Mouse (Mus musculus): ENCODE measurements at regions not wholly inside any gene's neighbourhood (a gene's known extent, or its start where the extent isn't known, plus 50 kb on each side); places are given as distances from the start of the nearest gene placed in this dataset.

DNA sequence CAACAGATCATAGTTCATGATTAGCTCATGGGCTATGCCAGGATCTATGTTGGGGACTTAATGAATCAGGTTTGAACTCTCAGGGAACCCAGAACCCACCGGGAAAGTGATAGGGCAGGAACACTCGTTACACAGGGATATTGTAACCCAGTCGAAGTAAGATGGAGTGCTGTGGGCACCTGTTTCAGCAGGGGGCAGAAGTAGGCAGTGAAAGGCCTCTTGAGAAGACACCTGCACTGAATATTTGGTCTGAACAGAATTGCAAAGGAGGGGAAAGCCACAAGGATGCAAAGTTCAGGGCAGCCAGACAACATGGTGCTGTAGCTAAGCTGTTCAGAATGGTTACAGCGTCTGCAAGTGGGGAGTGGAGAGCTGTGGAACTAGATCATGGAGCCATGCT is 129.9 kb upstream of the Tut7 start:
- no peak for DNase-seq

DNA sequence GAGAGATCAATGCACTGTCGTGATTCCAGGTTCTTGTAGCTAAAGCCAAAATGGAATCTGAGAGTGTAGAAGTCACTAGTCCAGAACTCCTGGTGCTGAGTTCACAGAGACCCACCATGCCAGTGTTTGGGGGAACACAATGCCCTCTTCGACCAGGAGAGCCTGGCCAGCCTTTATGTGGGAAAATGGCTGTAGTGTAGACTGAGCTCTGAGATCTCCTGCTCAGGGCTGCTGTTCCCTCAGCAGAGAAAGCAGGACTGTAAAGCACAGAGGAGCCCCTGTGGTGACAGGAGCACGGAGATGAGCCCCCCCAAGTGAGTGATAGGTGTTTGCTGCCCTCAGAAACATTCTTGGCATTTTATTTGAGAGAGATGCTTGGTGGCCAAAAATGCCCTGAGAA is 129.2 kb upstream of the Tut7 start:
- no peak for DNase-seq

DNA sequence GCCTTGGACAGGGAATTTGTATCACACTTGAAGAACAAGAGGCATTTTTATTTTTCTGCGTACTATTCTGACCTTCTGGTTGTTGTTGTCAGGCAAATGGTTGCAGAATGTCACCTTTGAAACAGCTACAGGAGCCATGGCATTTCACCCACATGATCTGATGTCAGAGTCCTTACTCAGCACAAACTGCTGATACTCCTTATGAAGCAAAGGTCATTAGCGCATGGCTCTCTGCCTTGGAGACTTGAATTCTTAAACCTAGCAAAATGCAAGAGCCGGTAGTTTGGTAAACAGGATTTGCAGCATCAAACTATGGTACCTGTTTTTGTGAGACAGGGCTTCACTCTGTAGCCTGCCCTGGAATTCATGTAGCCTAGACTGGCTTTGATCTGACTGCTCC is 127.3 kb upstream of the Tut7 start:
- DNase-seq, result no peak

DNA sequence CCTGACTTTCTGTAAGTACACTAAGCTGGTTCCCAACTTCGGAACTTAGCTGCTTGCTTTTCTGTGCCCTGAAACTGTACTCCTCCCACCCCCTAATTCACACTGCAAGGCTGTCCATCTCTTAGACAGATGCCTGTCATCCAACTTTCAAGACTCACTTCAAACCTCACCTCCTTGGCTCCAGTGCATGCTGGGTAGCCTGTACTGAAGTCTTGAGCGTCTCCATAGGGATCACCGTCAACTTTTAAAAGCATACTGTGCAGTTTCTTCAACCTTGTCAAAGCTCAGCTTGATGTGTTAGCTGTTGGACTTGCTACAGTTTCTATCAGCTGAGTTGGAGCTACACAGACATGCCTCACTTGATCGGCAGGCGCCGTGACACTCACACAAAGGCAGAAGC is 126.5 kb upstream of the Tut7 start:
- no peak for DNase-seq

DNA sequence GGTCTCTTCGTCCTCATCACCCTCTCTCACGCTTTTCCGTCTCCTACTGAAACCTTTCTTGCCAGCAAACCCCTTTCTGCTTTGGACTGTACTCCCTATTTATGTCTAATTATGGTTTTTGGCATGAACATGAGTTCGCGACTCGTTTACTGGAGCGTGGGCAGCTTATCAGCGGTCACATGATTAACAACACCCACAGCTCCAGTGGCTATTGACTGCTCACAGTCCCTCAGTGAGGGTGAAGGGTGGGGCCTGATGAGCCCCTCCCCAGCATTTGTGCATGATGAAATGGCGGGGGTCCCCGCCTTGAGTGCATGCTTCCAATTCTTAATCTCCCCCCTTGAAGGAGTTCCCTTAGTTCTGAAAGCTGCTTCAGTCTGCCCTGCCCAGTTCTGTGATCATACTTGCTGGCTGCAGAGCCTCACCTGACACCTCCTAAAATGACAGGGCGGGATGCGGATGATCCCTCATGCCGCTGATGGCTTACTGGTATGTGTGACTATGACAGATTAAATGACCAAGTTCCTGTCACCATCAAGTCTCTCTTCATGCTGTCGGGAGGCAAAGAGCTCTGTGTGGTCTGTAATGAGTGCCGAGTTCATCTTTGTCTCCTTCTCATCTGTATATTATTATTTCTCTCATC is 125.7 kb upstream of the Tut7 start:
- DNase-seq, result no peak

DNA sequence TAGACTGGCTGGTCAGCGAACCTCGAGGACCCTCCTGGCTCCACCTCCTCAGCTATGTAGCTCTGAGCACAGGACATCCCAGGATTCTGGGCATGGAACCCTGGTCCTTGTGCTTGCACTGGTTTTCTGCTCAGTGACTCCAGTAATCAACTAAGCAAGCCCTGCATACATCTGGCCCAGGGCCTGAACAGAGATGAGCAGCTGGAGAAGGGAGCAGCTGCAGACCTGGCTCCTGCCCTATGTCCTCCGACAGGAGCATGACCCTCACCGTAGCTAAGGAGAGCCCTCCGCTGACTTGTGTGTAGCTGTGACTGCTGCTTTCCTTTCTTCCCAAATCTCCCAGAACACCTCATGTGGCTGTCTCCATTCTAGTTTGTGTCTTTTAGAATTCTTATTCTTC is 124.5 kb upstream of the Tut7 start:
- DNase-seq, result no peak

DNA sequence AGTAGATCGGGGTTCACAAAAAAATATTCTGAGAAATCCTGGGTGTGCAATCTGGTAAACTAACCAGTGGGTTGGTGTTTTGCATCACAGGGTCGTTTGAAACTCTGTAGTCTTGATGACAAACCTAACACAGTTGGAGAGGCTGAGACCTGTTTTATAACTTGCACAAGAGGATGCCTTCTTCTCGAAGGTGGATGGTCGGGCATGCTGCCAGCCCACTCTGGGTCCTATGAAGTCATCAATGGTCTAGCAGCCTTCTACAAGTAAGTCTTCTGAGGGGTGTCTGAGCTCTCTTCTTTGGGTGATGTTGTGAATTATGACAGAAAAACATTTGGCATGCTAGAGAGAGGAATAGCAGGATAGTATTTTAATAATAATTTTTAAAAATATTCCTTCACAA is 123.6 kb upstream of the Tut7 start:
- DNase-seq, result no peak

DNA sequence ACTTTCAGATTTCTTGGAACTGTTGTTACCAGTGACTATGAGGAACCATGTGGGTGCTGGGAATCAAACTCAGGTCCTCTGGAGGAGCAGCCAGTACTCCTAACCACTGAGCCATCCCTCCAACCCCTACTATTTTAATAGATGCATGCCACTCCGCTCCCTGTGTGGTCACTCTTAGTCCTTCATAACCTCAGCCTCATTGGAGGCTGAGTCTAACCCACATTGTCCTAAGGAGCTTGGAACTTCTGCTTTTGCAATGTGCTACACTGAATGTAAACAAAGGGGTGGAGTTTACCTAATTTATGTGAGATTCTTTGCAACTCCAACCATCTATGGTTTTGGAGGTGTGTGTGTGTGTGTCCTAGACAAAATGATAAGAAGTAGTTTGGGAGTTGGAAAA is 122.7 kb upstream of the Tut7 start:
- no peak for DNase-seq

DNA sequence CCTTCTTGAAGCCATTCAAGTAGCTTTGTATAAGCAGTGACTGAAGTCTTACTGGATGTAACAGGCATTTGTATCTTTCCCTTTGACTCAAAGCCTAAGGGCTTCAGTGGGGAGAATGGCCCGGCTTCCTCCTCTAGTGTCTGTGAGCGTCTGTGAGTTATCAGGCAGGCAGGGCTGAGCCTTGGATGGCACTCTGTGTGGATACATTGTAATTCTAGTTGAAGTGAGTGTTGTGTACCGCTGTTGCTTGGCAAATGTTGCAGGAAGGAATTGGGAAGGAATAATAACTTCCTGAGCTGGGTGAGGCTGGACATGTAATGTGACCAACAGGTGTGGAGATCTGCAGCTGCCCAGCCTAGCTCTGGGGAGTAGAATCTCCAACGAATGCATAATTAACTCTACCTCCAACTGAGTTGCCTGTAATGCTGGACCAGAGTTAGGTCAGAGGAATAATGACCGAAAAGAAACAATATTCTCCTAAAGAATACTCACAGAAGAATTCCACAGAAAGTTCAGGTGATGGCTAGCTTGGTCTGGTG is 120.7 kb upstream of the Tut7 start:
- no peak for DNase-seq

DNA sequence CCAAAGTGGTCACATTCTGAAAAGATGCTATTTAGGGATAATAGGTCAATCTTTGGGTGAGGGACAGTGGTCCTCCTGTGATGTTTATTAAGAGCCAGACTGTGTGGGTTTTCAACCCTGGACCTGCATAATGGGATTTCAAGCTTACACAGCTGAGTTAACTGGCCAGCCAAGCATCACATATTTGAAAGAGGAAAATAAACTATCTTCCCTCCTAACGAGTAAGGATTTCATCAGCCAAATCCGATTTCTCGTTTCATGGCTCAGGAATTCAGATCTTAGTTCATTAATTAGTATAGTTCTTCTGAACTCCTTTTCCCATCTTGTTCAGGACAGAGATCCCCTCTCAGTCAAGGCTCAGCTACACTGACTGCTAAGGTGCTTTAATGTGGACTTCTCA is 120.1 kb upstream of the Tut7 start:
- DNase-seq, result no peak

DNA sequence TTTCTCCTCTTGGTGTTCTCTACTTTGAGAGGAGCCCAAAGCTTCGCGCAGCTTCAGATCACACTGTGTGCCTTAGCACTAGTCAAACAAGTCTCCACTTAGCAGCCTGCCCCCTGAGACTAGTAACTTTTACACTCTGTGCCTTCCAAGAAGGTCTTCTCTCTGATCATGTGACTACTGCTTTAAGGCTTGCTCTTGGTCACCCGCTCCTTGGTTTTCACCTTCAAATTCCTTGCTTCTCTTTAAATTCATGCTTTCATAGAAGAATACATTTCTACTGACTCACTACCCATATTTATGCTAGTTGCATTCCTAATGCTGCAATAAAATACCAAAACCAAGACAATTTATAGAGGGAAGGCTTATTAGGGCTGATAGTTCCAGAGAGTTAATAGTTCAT is 118.6 kb upstream of the Tut7 start:
- no peak for DNase-seq

DNA sequence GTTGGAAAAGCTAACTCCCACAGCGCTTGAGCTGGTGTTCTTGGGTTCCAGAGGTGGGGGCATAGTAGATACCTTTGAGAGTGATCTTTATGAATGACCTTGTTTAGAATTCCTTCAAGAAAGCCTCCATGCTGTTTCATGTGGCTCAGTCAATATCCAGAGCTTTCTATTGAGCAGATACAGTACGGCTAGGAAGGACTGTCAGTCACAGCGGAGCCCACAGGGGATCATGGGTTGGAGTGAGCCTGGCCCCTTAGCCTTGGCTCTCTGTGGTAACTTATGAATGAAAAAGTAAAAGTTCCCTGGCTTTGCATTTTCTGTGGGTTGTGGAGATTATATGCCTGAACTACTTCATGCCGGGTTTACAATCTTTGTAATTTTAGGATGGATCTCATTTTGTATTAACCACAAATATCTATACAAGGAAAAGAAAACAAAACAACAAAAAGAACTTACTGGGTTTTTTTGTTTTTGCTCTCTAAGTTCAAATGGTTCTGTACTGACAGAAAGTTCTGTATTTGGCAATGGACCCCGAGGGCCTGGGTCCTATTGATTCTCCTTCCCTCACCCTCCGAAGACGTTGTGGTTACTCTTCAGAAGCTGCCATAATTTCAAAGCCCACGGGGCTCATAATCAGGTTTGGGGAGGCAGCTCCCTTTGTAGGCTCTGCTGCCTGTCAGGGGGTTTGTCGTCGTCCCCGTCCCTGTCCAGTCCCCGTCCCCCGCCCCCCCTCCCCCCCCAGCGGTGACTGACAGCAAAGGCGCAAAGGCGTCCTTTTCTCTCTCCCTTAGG is 117.7 kb upstream of the Tut7 start:
- DNase-seq, result no peak

DNA sequence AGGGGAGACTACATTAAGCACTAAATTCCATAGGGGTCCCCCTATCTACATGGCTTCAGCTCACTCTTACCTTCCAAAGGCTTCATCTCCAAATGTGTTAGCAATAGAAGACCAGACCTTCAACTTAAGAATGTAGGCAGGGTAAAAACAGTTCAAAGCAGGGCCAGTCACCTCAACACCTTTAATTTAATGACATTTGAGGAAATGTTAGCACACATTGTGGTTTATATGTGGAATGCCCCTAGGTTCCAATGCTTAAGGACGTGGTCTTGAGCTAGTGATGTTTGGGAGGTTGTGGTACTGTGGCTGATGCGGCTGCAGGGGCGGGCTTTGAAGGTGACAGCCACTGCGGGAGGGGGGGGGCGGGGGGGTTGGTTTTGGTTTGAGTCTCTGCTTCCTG is 116.9 kb upstream of the Tut7 start:
- DNase-seq, result no peak

DNA sequence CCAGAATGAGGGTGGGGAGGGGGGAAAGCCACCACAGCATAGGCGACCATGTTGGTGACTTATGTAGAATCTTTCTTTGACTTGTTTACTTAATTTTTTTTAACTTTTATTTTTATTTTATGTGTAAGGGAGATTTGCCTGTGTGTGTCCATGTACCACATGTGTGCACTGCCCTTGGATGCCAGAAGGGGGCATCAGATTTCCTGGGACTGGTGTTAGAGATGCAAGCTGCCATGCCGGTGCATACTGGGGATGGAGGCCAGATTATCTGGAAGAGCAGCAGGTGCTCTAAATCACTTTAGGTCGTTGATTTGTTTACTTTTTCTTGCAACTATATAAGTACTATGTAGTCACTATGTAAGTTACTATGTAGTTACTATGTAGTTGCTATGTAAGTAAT is 114.2 kb upstream of the Tut7 start:
- no peak for DNase-seq

DNA sequence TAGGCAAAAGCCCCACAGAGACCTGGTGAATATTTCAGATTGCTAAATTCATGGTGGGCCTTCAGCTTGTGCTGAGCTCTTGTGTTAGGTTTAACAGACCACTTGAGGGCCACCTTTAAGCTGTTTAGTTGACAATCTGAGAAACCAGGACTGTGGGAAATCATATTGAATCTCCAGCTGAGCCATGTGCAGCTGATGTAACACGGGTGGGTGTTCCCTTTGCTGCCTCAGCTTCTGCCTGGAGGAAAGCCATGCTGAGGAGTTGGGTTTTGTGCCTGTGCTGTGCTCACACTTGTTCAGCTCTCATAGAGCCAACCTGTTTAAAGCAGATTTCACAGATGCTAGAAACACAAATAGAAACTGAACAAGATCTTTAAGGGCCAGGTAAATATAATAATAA is 111.6 kb upstream of the Tut7 start:
- DNase-seq, result no peak

DNA sequence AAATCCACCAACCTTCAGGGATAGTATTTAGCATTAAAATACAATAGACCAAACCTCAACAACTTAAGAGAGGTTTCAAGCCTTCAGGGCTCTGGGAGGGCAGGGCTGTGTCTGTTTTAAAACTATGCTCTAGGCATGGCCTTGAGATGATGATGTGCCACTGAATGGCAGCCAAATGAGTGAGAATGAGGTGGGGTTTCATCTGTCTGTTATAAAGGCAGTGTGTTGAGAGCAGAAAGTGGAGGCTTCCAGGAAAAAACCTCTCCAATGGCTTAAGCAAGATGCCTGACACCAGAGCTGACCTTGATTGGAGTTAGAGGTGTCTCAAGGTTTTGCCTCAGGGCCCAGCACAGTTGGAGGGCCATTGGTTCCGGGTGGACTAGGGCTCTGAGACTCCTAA is 111.1 kb upstream of the Tut7 start:
- no peak for DNase-seq

DNA sequence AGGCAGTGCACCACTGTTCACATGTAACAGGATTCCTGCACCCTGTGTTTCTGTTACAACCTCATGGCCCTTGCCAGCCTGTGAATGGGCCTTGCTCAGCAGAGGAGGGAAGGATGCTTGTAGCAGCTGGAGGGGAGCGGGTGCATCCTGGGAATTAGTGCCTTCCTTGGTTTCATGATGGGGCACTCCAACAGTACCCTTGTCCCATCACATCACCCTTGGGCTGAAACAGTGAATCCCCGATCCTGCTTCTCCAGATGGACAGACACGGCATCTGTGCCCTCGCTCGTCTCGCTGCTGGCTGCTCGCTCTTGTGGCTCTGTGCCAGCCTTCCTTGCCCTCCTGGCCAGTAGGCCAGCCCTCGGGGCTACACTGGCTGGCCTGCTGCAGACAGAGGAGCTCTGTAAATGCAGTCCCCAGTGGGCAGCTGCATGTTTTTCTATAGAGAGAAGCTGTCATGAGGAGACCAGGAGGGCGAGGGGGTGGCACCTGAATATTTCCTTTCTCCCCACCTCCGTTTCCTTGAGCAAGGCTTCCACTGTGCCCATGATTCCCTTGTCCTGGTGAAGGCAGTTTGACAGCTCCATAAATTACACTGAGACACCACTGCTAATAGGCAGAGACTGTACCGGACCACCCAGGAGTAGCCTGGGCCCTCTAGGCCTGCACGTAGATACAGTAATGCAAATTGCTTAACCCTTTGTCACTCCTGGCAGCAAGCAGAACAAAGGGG is 104.6 kb upstream of the Tut7 start:
- no peak for DNase-seq

DNA sequence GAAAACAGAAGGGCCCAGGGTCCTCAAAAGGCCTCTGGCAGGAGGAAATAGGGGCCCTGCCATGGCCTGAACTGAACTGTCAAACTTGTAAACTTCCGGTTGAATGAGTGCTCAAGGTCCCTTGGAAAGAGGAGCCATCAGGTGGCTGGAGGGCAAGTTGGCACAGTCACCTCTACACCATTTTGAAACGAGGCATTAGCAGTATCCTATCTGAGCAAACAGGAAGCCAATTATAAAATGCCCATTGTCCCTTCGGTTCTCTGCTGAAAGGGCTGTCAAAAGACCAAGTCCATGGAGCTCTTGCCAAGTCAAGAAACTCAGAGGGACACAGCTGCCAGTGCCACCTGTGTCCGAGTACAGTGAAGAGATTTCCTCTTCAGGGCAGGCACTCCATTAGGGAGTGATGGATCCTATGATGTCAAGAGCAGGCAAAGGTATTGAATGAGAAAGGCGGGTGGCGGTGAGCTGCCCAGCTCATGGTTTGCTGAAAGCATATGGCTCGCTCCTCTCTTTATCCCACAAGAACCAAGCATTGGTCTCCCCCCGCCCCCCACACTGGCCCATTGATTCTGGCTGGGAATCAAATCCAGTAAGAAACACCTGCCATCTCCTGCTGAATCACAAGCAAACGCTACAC is 103.0 kb upstream of the Tut7 start:
- no peak for DNase-seq

DNA sequence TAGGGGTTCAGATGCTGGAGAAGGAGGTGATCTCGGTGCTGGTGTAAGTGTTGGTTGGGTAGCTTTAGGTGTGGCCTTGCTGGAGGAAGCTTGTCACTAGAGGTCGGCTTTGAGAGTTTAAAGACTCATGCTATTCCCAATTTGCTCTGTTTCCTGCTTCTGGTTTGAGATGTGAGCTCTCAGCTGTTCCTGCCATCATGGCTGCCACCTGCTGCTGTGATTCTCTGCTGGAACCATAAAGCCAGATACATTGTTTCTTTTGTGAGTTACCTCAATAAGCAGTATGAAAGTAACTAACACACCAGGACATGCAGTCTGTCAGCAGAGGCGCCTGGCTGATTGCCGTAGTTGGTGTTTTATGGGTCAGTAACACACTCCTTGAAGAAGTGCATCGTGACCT is 94.2 kb upstream of the Tut7 start:
- no peak for DNase-seq

DNA sequence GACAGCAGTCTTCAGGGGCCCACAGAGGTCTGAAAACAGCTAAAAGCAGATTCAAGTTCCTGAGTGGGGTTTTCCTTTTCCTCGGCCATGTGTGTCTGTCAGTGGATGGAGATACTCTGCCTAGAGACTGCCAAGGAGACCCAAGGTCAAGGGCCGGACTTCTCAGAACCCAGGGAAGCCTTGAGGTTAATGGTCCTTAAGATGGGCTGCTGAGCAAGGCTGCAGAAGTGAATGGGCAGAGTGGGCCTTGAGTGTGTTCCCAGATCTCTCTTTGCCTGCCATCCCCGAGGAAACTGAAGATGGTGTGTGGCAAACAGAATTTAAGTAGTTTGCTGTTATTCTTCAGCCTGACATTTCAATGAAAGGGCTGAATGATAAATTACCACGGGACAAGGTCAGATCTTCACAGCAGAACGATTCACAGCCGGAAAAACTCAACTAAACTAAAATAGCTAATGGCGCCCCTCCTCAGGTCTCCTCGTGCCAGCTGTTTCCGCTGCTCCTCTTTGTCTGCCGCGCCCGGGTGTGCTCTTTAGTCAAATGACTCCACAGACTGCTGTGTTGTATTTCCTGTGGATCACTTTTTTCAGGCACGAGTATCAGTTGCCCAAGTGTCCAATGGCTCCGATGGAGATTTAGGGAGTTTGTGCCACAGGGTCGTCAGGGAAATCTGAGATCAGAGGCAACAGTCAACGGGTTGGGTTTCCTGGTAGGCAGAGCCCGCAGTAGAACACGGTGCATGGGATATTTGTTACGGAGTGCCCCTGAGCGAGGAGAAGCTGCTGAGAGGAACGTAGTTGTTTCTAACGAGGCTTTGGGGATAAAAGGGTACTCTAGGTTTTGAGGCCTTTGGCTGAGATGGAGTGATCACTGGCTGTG is 93.5 kb upstream of the Tut7 start:
- no peak for DNase-seq

DNA sequence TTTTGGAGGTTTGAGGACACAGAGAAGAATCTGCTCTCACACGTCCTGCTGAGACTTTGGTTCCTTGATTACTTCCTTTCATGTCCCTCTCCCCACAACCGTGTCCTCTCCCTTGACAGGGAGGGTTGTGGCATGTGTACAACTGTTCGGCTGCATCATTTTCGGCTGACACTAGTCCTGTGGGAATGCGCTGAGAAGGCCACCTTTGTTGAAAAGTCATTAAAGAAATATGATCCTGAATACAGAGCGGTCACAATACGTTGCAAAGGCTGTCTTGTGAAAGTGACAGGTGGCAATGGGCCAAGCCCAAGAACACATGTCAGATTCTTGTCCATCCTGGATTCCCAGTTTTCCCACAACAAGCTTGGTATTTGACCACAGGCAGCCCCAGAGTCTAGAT is 92.8 kb upstream of the Tut7 start:
- DNase-seq, result no peak
